Mouse (Mus musculus) liver, embryonic 13.5 days (tissue): ENCODE measurements around the gene Themis. TPM values are rescaled to one million over a fixed set of nuclear protein-coding genes. Genes with fewer than 3 reads are reported as not detected.

Experiments
- ATAC-seq: fragments of 200-750 bp; cut with Nextera tagmentation; 2 replicates; pipeline ENCODE4 v1.8.0; 2017; ENCODE audit warnings: low read depth, mild to moderate bottlenecking, moderate number of reproducible peaks, moderate library complexity
- DNase-seq: peaks from one replicate; pipeline ENCODE4 v3.0.0; 2022
- H3K27ac ChIP-seq: fragments of 300-500 bp; sonication (generic); 2 replicates; pipeline ENCODE4 v1.5.1; 2015; ENCODE audit warnings: moderate library complexity, mild to moderate bottlenecking, inconsistent platforms
- H3K27me3 ChIP-seq: fragments of 300-500 bp; sonication (generic); 2 replicates; pipeline ENCODE4 v1.6.1; 2015; ENCODE audit warnings: mild to moderate bottlenecking, inconsistent platforms
- H3K36me3 ChIP-seq: fragments of 300-500 bp; sonication (generic); 2 replicates; pipeline ENCODE4 v1.6.1; 2015; ENCODE audit warnings: mild to moderate bottlenecking, inconsistent platforms
- H3K4me1 ChIP-seq: fragments of 300-500 bp; sonication (generic); replicated peaks from 2 replicates; pipeline ENCODE4 v1.6.1; 2015; ENCODE audit warnings: inconsistent platforms
- H3K4me2 ChIP-seq: fragments of 300-500 bp; sonication (generic); 2 replicates; pipeline ENCODE4 v1.6.1; 2015; ENCODE audit warnings: inconsistent platforms, mild to moderate bottlenecking, moderate library complexity
- H3K4me3 ChIP-seq: fragments of 300-500 bp; sonication (generic); replicated peaks from 2 replicates; pipeline ENCODE4 v1.5.1; 2015; ENCODE audit warnings: mild to moderate bottlenecking, inconsistent platforms
- H3K9ac ChIP-seq: fragments of 300-500 bp; sonication (generic); 2 replicates; pipeline ENCODE4 v1.6.1; 2015; ENCODE audit warnings: mild to moderate bottlenecking, inconsistent platforms
- H3K9me3 ChIP-seq: fragments of 300-500 bp; sonication (generic); replicated peaks from 2 replicates; pipeline ENCODE4 v1.6.1; 2016; ENCODE audit warnings: inconsistent platforms
- WGBS: fragments of 180-500 bp; shearing (Covaris S2); methylation state at CpG from one replicate; pipeline ENCODE4 v1.1.7; 2015; ENCODE audit not compliant: insufficient replicate concordance; 5-methylcytosine and 5-hydroxymethylcytosine counted together
- polyA plus RNA-seq: library from polyadenylated mRNA; unstranded; fragments of >200 nt; fragmentation: Nextera tagmentation; extraction: Ambion mirVana; gene quantifications from 2 replicates; pipeline ENCODE4 v1.2.1, GENCODE M21; 2015

Themis gene
- polyA plus RNA-seq, 1 experiment from 2014 or later = 0.05 TPM

- no peaks in the 10 kb centered on the region for H3K36me3 ChIP-seq
- DNase-seq = no peak
- ATAC-seq = no peak
- H3K4me1 ChIP-seq = no peaks in the 10 kb centered on the region
- H3K4me2 ChIP-seq = no peak overlapping the region
- WGBS = 40% methylated on average over 6 of the region's 6 CpGs
- no peak overlapping the region for H3K27ac ChIP-seq
- H3K4me3 ChIP-seq = no peak overlapping the region
- H3K9me3 ChIP-seq = no peaks in the 10 kb centered on the region
- no peak overlapping the region for H3K9ac ChIP-seq
- H3K27me3 ChIP-seq = no peaks in the 10 kb centered on the region
Measured at GRCm38 (mm10) chr10:28694981-28695380, 26.8 kb downstream of the Themis start.

DNA sequence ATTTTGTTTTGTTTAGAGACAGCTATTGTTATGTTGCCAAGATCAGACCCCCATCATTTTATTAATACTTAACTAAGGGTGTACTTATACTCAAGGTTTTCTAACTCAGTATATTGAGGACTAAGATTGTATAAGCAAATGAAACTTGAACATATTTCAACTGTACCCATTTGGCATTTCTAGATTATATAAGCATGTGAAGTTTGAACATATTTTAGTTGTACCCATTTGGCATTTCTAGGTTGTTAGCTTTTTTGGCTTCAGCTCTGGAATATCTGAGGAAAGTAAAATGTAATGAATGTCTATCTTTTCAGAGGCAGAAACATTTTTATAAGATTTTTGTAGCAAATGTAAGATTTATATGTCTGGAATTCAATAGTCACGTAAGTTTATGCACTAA lies 27.9 kb downstream of the Themis start:
- WGBS = 73% methylated on average over 1 of the region's 1 CpGs
- H3K9me3 ChIP-seq = no peaks in the 10 kb centered on the region
- ATAC-seq (no peak), DNase-seq (no peak)
- H3K4me2 ChIP-seq = no peak overlapping the region
- no peak overlapping the region for H3K27ac ChIP-seq
- H3K36me3 ChIP-seq = no peaks in the 10 kb centered on the region
- no peaks in the 10 kb centered on the region for H3K27me3 ChIP-seq
- no peaks in the 10 kb centered on the region for H3K4me1 ChIP-seq
- no peak overlapping the region for H3K4me3 ChIP-seq
- no peak overlapping the region for H3K9ac ChIP-seq

DNA sequence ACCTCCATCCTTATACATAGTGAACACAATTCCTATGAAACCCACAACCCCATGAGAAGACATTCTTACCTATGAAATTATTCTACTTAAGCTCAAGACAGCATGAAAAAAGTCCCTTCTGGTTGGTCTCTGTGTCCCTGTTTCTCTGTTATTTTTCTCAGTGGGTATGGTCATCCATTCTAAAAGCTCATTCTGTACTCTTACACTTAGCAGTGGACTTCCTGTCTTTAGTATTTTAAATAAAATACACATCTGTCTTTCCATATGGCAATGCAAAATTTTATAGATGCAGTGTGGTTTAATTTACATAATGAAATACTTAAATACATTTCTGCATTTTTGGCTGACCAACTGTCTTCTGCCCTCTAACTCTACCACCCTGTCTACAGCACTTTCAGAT lies 30.0 kb downstream of the Themis start:
- no peak for DNase-seq
- H3K27ac ChIP-seq = no peak overlapping the region
- no peaks in the 10 kb centered on the region for H3K36me3 ChIP-seq
- no peak for ATAC-seq
- H3K9me3 ChIP-seq = no peaks in the 10 kb centered on the region
- H3K4me1 ChIP-seq = no peaks in the 10 kb centered on the region
- no peak overlapping the region for H3K4me2 ChIP-seq
- no peaks in the 10 kb centered on the region for H3K27me3 ChIP-seq
- H3K4me3 ChIP-seq = no peak overlapping the region
- H3K9ac ChIP-seq = no peak overlapping the region

- Histone ChIP-seq H3K4me3 (no peak overlapping the region), H3K27me3 (no peaks in the 10 kb centered on the region), H3K9me3 (no peaks in the 10 kb centered on the region), H3K4me2 (no peak overlapping the region), H3K27ac (no peak overlapping the region), H3K9ac (no peak overlapping the region), H3K36me3 (no peaks in the 10 kb centered on the region), H3K4me1 (no peaks in the 10 kb centered on the region)
- no peak for ATAC-seq
- 64% methylated on average over 3 of the region's 3 CpGs for WGBS
- no peak for DNase-seq
Measured at GRCm38 (mm10) chr10:28721828-28722227, 53.7 kb downstream of the Themis start.

DNA sequence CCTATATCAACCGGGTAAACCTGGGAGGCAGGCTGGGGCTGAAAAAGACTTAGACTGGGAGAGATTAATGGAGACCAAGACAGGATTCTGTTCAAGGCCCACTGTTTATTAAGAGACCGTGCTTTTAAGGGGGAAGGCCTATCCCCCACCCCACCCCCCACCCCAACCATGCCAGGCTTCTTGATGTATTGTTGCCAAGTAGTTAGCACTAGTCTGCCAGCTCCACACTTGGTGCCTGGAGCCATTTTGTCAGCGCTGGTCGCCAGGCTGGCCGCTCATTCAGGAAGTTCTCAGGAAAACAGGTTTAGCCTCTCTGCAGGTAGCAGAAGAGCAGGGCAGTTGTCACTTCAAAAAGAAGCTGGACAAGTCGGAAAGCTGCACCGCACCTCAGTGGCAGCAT lies 55.1 kb downstream of the Themis start:
- Histone ChIP-seq H3K27ac (no peak overlapping the region), H3K4me2 (no peak overlapping the region), H3K4me1 (no peaks in the 10 kb centered on the region), H3K36me3 (no peaks in the 10 kb centered on the region), H3K27me3 (no peaks in the 10 kb centered on the region), H3K9me3 (no peaks in the 10 kb centered on the region), H3K9ac (no peak overlapping the region), H3K4me3 (no peak overlapping the region)
- 77% methylated on average over 7 of the region's 7 CpGs for WGBS
- ATAC-seq = no peak
- no peak for DNase-seq

GRCm38 (mm10) chr10:28730122-28730521 lies 62.0 kb downstream of the Themis start:
- DNase-seq (no peak), ATAC-seq (no peak)
- no peaks in the 10 kb centered on the region for H3K9me3 ChIP-seq
- no peaks in the 10 kb centered on the region for H3K4me1 ChIP-seq
- H3K9ac ChIP-seq = no peak overlapping the region
- H3K27ac ChIP-seq = no peak overlapping the region
- H3K27me3 ChIP-seq = no peaks in the 10 kb centered on the region
- no peak overlapping the region for H3K4me2 ChIP-seq
- H3K36me3 ChIP-seq = no peaks in the 10 kb centered on the region
- 0% methylated on average over 2 of the region's 2 CpGs for WGBS
- H3K4me3 ChIP-seq = no peak overlapping the region

DNA sequence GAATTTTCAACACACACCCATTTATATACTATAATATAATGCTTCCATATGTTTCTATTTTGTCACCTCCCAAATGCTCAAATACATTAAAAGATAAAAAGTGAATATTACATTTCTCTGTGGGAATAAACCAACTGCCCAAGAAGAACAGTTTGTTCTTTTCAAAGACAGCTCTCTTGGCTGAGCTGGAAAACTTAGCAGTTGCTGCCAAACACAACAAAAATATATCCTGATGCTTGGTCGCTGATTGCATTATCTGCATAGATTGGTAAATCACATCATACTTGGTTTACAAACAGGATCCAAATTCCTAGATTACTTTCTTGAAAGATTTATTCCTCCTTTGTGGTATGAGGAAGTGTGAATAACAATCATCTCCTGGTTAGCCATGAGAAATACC lies 69.8 kb downstream of the Themis start:
- WGBS = 59% methylated on average over 1 of the region's 1 CpGs
- no peak overlapping the region for H3K27ac ChIP-seq
- no peak overlapping the region for H3K9ac ChIP-seq
- no peaks in the 10 kb centered on the region for H3K36me3 ChIP-seq
- no peak for ATAC-seq
- no peak overlapping the region for H3K4me3 ChIP-seq
- H3K4me1 ChIP-seq = no peaks in the 10 kb centered on the region
- no peaks in the 10 kb centered on the region for H3K27me3 ChIP-seq
- DNase-seq = no peak
- H3K9me3 ChIP-seq = no peaks in the 10 kb centered on the region
- no peak overlapping the region for H3K4me2 ChIP-seq

GRCm38 (mm10) chr10:28746426-28746825 lies 78.3 kb downstream of the Themis start:
- no peak for DNase-seq
- Histone ChIP-seq H3K4me2 (no peak overlapping the region), H3K9me3 (no peaks in the 10 kb centered on the region), H3K4me3 (no peak overlapping the region), H3K36me3 (no peaks in the 10 kb centered on the region), H3K9ac (no peak overlapping the region), H3K4me1 (no peaks in the 10 kb centered on the region), H3K27me3 (no peaks in the 10 kb centered on the region), H3K27ac (no peak overlapping the region)
- no peak for ATAC-seq

GRCm38 (mm10) chr10:28753321-28753720 lies 85.2 kb downstream of the Themis start:
- Histone ChIP-seq H3K36me3 (no peaks in the 10 kb centered on the region), H3K27me3 (no peaks in the 10 kb centered on the region), H3K4me1 (no peaks in the 10 kb centered on the region), H3K9me3 (no peaks in the 10 kb centered on the region), H3K4me2 (no peak overlapping the region), H3K4me3 (no peak overlapping the region), H3K27ac (no peak overlapping the region), H3K9ac (no peak overlapping the region)
- DNase-seq (no peak), ATAC-seq (no peak)
- 22% methylated on average over 2 of the region's 2 CpGs for WGBS

- H3K9ac ChIP-seq = no peak overlapping the region
- H3K4me3 ChIP-seq = no peak overlapping the region
- no peaks in the 10 kb centered on the region for H3K36me3 ChIP-seq
- no peaks in the 10 kb centered on the region for H3K4me1 ChIP-seq
- no peak overlapping the region for H3K4me2 ChIP-seq
- no peaks in the 10 kb centered on the region for H3K9me3 ChIP-seq
- DNase-seq (no peak), ATAC-seq (no peak)
- no peaks in the 10 kb centered on the region for H3K27me3 ChIP-seq
- H3K27ac ChIP-seq = no peak overlapping the region
Measured at GRCm38 (mm10) chr10:28754927-28755326, 86.8 kb downstream of the Themis start.

DNA sequence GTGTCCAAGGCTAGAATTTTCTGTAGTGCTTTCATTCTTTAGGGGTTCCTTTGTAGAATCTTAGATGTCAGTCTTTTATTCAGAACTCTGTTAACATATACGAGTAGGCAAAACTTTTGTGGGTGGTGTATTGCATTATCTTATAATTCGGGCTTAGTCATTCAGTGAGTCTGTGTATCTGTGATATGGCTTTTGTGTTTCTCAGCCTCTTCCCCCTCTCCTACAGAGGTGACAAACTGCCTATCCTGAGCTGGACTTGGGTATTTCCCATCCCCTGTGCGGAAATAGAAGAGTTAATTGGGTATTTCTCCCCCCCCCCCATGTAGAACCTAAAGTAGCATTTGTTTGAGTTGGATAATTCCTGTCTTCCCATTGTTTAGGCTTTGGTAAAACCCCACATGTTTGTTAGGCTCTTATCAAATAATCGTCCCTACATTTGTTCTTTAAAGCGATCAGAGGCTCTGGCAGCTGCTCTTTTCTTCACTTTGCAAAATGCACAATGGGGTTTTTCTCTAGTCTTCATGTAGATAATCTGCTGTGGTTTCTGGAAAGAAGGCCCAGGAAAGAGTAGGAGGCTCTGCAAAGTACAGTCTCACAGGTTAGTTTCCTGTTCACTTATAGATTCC lies 108.7 kb downstream of the Themis start:
- Histone ChIP-seq H3K9me3 (no peaks in the 10 kb centered on the region), H3K9ac (no peak overlapping the region), H3K27me3 (no peaks in the 10 kb centered on the region), H3K36me3 (no peaks in the 10 kb centered on the region), H3K4me3 (no peak overlapping the region), H3K27ac (no peak overlapping the region), H3K4me1 (no peaks in the 10 kb centered on the region), H3K4me2 (no peak overlapping the region)
- 50% methylated on average over 5 of the region's 5 CpGs for WGBS
- DNase-seq = no peak
- no peak; the same call in 1 of the 2 replicates for ATAC-seq

GRCm38 (mm10) chr10:28799469-28799868 lies 131.3 kb downstream of the Themis start:
- no peak for ATAC-seq
- no peaks in the 10 kb centered on the region for H3K36me3 ChIP-seq
- no peak overlapping the region for H3K4me2 ChIP-seq
- no peak overlapping the region for H3K27ac ChIP-seq
- no peak overlapping the region for H3K4me3 ChIP-seq
- H3K4me1 ChIP-seq = no peaks in the 10 kb centered on the region
- no peak for DNase-seq
- no peaks in the 10 kb centered on the region for H3K27me3 ChIP-seq
- 54% methylated on average over 4 of the region's 4 CpGs for WGBS
- no peak overlapping the region for H3K9ac ChIP-seq
- no peaks in the 10 kb centered on the region for H3K9me3 ChIP-seq
